Mouse (Mus musculus) neural tube, embryonic 12.5 days (tissue): ENCODE measurements around the gene Txndc2. TPM values are rescaled to one million over a fixed set of nuclear protein-coding genes. Genes with fewer than 3 reads are reported as not detected.
A peak's percentile ranks its signal among the peaks of the same experiment; 100 is the strongest.

ENCODE experiments used
- ATAC-seq: fragments of 200-750 bp; cut with Nextera tagmentation; 2 replicates; pipeline ENCODE4 v1.8.0; 2017; ENCODE audit warnings: low read depth, mild to moderate bottlenecking, moderate TSS enrichment, moderate library complexity; ENCODE audit not compliant: low FRiP score
- H3K27ac ChIP-seq: fragments of 300-500 bp; sonication (generic); 2 replicates; pipeline ENCODE4 v1.5.1; 2016
- H3K27me3 ChIP-seq: fragments of 300-500 bp; sonication (generic); replicated peaks from 2 replicates; pipeline ENCODE4 v1.6.1; 2016; ENCODE audit warnings: mild to moderate bottlenecking
- H3K36me3 ChIP-seq: fragments of 300-500 bp; sonication (generic); 2 replicates; pipeline ENCODE4 v1.6.1; 2016; ENCODE audit warnings: mild to moderate bottlenecking
- H3K4me1 ChIP-seq: fragments of 300-500 bp; sonication (generic); 2 replicates; pipeline ENCODE4 v1.6.1; 2016
- H3K4me2 ChIP-seq: fragments of 300-500 bp; sonication (generic); replicated peaks from 2 replicates; pipeline ENCODE4 v1.6.1; 2016; ENCODE audit warnings: mild to moderate bottlenecking
- H3K4me3 ChIP-seq: fragments of 300-500 bp; sonication (generic); 2 replicates; pipeline ENCODE4 v1.5.1; 2016
- H3K9ac ChIP-seq: fragments of 300-500 bp; sonication (generic); 2 replicates; pipeline ENCODE4 v1.6.1; 2016; ENCODE audit warnings: mild to moderate bottlenecking
- H3K9me3 ChIP-seq: fragments of 300-500 bp; sonication (generic); 2 replicates; pipeline ENCODE4 v1.6.1; 2016; ENCODE audit warnings: mild to moderate bottlenecking
- WGBS: fragments of 180-500 bp; shearing (Covaris S2); methylation state at CpG from one replicate; pipeline ENCODE4 v1.1.7; 2016; 5-methylcytosine and 5-hydroxymethylcytosine counted together
- polyA plus RNA-seq: library from polyadenylated mRNA; unstranded; fragments of >200 nt; fragmentation: Nextera tagmentation; extraction: Ambion mirVana; gene quantifications from 2 replicates; pipeline ENCODE4 v1.2.1, GENCODE M21; 2016

Gene Txndc2
- polyA plus RNA-seq, 1 experiment from 2014 or later: 0.30 TPM

DNA sequence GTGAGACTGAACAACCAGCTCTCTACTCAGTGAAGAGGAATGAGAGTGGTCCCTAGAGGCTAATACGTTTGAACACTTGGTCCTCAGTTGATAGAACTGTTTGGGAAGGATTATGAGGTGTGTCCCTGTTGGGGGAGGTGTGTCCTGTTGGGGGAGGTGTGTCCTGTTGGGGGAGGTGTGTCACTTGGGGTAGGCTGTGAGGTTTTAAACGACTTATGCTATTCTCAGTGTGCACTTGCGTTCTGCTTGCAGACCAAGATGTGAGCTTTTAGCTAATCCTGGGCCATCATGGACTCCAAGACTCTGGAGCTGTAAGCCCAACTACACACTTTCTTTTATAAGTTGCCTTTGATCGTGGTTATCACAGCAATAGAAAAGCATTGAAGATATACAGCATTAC lies 27.1 kb upstream of the Txndc2 start:
- H3K4me3 ChIP-seq: no peak overlapping the region
- no peak overlapping the region for H3K27ac ChIP-seq
- H3K9me3 ChIP-seq: no peaks in the 10 kb centered on the region
- no peak for ATAC-seq
- no peaks in the 10 kb centered on the region for H3K27me3 ChIP-seq
- H3K4me2 ChIP-seq: no peak overlapping the region
- no peak overlapping the region for H3K9ac ChIP-seq
- H3K36me3 ChIP-seq: peaks cover 10% of the 10 kb centered on the region; the same call in 1 of the 2 replicates
- WGBS: 89% methylated on average over 4 of the region's 4 CpGs
- no peaks in the 10 kb centered on the region for H3K4me1 ChIP-seq

DNA sequence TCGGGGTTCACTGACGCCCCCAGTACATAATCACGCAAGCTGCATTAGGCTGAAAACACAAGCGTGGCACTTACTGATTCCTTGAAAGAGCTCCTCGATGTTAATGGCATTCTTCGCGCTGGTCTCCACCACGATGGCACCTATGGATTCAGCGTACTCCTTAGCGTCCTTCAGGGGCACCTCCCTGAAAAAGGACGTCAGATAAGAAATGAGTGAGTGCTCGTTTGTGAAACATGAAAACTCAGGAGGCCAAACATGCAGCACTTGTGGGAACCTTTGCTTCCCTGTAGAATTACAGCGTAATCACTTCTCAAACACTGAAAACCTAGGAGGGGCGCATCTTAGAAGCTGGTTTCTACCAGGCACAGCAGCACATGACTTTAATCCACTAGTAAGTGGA lies 25.8 kb upstream of the Txndc2 start:
- 92% methylated on average over 14 of the region's 14 CpGs for WGBS
- no peak for ATAC-seq

DNA sequence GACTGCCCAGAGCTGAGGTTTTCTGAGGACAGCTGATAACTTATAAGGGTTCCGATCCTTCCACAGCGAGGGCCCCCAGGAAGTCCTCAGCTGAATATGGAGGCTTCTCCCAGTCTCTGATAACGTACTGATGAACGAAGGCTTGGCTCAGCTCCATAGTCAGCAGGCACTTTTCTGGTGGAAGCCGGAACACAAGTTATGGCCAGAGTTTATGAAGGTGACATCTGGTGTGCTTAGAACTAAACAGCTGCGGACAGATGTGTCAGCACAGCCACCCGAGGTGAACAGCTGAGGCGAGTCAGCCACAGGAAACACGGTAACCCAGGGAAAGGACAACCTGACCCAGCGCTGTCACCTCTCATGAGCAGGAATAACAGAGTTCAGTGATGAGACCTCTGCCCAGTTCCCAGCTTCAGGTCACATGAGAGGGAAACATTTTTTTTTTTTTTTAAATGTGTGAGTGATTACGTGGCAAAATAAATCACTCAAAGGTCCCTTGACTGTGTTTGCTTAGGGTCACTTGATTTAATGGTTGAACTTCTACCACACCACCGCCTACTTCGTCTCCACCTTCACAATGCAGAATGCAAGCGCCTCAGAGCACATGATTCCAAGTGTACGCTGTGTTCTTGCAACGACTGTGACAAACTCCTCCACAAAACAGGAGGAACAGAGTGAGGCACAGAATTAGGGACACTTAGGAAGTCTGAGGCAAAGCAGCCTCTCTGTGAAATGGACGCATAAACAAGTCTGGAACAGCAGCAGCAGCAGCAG lies 24.6 kb upstream of the Txndc2 start:
- Histone ChIP-seq H3K27ac (no peak overlapping the region), H3K9ac (no peak overlapping the region), H3K27me3 (no peaks in the 10 kb centered on the region), H3K4me1 (no peaks in the 10 kb centered on the region; the same call in 1 of the 2 replicates), H3K9me3 (no peaks in the 10 kb centered on the region), H3K4me3 (no peak overlapping the region), H3K4me2 (no peak overlapping the region), H3K36me3 (peaks cover 10% of the 10 kb centered on the region; the same call in 1 of the 2 replicates)
- ATAC-seq: no peak
- 77% methylated on average over 17 of the region's 17 CpGs for WGBS

More for the DNA sequence above, 25.8 kb upstream of the Txndc2 start:
- Histone ChIP-seq H3K4me3 (no peak overlapping the region), H3K9ac (no peak overlapping the region), H3K4me1 (no peaks in the 10 kb centered on the region; the same call in 1 of the 2 replicates), H3K4me2 (no peak overlapping the region), H3K27ac (no peak overlapping the region), H3K36me3 (peaks cover 10% of the 10 kb centered on the region; the same call in 1 of the 2 replicates), H3K9me3 (no peaks in the 10 kb centered on the region), H3K27me3 (no peaks in the 10 kb centered on the region)

DNA sequence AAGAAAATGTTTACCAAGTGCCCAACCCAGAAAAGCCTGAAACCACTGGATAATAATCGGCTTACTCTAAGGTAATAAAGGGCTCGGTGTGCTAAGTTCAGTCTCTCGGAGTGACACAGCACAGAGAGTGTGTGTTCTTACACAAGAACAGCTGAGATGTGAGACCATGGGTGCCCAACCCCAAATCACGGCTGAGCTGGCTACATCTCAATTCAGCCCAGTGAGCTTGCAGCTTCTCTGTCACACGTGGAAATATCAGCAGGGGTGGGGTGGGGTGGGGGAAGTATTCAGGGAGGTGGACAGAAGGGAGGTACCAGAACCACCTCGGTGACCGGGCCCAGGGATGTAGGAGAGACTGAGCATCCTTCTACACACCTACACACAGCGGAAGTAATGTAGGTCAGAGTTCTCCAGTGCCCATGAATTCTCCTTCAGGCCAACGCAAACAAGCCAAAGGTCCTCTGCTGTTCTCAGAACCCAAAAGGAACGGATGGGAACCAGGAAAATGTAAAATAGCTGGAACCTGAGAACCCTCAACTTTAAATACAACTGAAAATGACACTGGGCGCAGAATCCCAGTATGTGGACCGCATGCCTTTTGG lies 23.9 kb upstream of the Txndc2 start:
- WGBS: 93% methylated on average over 12 of the region's 12 CpGs
- no peaks in the 10 kb centered on the region for H3K9me3 ChIP-seq
- ATAC-seq: no peak
- H3K9ac ChIP-seq: no peak overlapping the region
- no peak overlapping the region for H3K4me2 ChIP-seq
- H3K27ac ChIP-seq: no peak overlapping the region
- no peaks in the 10 kb centered on the region for H3K27me3 ChIP-seq
- no peak overlapping the region for H3K4me3 ChIP-seq
- no peaks in the 10 kb centered on the region; the same call in 1 of the 2 replicates for H3K4me1 ChIP-seq
- H3K36me3 ChIP-seq: peaks cover 10% of the 10 kb centered on the region; the same call in 1 of the 2 replicates

- H3K4me3 ChIP-seq: no peak overlapping the region
- H3K4me1 ChIP-seq: no peaks in the 10 kb centered on the region; the same call in 1 of the 2 replicates
- no peak overlapping the region for H3K4me2 ChIP-seq
- no peak overlapping the region for H3K27ac ChIP-seq
- 78% methylated on average over 14 of the region's 14 CpGs for WGBS
- H3K27me3 ChIP-seq: no peaks in the 10 kb centered on the region
- H3K9me3 ChIP-seq: no peaks in the 10 kb centered on the region
- peaks cover 10% of the 10 kb centered on the region; the same call in 1 of the 2 replicates for H3K36me3 ChIP-seq
- no peak for ATAC-seq
- H3K9ac ChIP-seq: no peak overlapping the region
Observed at GRCm38 (mm10) chr17:65663329-65664078, 21.5 kb upstream of the Txndc2 start.

GRCm38 (mm10) chr17:65662662-65663061 lies 20.7 kb upstream of the Txndc2 start:
- 85% methylated on average over 3 of the region's 3 CpGs for WGBS
- no peaks in the 10 kb centered on the region for H3K9me3 ChIP-seq
- peaks cover 10% of the 10 kb centered on the region; the same call in 1 of the 2 replicates for H3K36me3 ChIP-seq
- H3K4me1 ChIP-seq: no peaks in the 10 kb centered on the region; the same call in 1 of the 2 replicates
- H3K4me2 ChIP-seq: no peak overlapping the region
- no peak overlapping the region for H3K27ac ChIP-seq
- H3K9ac ChIP-seq: no peak overlapping the region
- no peak for ATAC-seq
- no peaks in the 10 kb centered on the region for H3K27me3 ChIP-seq
- no peak overlapping the region for H3K4me3 ChIP-seq

GRCm38 (mm10) chr17:65658416-65658815 lies 16.4 kb upstream of the Txndc2 start:
- ATAC-seq: no peak
- Histone ChIP-seq H3K27me3 (no peaks in the 10 kb centered on the region), H3K4me2 (no peak overlapping the region), H3K4me1 (no peaks in the 10 kb centered on the region), H3K9me3 (no peaks in the 10 kb centered on the region), H3K27ac (no peak overlapping the region), H3K9ac (no peak overlapping the region), H3K4me3 (no peak overlapping the region), H3K36me3 (no peaks in the 10 kb centered on the region)
- 89% methylated on average over 2 of the region's 2 CpGs for WGBS

DNA sequence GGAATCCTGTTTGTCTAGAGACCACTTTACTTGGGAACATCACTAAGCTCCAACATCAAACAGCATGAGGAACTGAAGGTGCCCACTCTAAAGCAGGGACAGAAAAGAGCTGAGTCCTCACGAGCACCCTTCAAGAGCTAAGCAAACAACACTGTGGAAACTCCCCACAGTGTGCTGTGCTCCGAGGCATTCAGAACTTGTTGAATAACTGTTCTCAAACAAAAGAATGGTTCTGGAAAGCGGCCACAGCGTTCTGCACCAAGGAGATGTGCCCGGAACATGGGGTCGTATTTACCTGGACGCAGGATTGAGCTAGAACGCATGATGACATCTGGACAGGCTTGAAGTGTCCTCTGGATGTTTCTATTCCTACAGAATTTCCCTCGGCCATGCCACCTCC lies 16.0 kb upstream of the Txndc2 start:
- Histone ChIP-seq H3K27ac (no peak overlapping the region), H3K36me3 (no peaks in the 10 kb centered on the region), H3K27me3 (no peaks in the 10 kb centered on the region), H3K4me3 (no peak overlapping the region), H3K4me1 (no peaks in the 10 kb centered on the region), H3K9me3 (no peaks in the 10 kb centered on the region), H3K4me2 (no peak overlapping the region), H3K9ac (no peak overlapping the region)
- WGBS: 91% methylated on average over 9 of the region's 9 CpGs
- no peak for ATAC-seq

- Histone ChIP-seq H3K36me3 (peaks cover 6% of the 10 kb centered on the region; the same call in 1 of the 2 replicates), H3K27me3 (no peaks in the 10 kb centered on the region), H3K4me2 (no peak overlapping the region), H3K27ac (no peak overlapping the region), H3K9ac (no peak overlapping the region), H3K4me3 (no peak overlapping the region), H3K4me1 (no peaks in the 10 kb centered on the region), H3K9me3 (no peaks in the 10 kb centered on the region)
- no peak for ATAC-seq
- WGBS: 95% methylated on average over 6 of the region's 6 CpGs
Observed at GRCm38 (mm10) chr17:65656731-65657130, 14.8 kb upstream of the Txndc2 start.

GRCm38 (mm10) chr17:65656076-65656475 lies 14.1 kb upstream of the Txndc2 start:
- ATAC-seq: no peak
- peaks cover 6% of the 10 kb centered on the region; the same call in 1 of the 2 replicates for H3K36me3 ChIP-seq
- H3K27me3 ChIP-seq: no peaks in the 10 kb centered on the region
- no peak overlapping the region for H3K27ac ChIP-seq
- 91% methylated on average over 8 of the region's 8 CpGs for WGBS
- H3K4me1 ChIP-seq: no peaks in the 10 kb centered on the region
- H3K9me3 ChIP-seq: no peaks in the 10 kb centered on the region
- H3K4me3 ChIP-seq: no peak overlapping the region
- no peak overlapping the region for H3K9ac ChIP-seq
- H3K4me2 ChIP-seq: no peak overlapping the region

DNA sequence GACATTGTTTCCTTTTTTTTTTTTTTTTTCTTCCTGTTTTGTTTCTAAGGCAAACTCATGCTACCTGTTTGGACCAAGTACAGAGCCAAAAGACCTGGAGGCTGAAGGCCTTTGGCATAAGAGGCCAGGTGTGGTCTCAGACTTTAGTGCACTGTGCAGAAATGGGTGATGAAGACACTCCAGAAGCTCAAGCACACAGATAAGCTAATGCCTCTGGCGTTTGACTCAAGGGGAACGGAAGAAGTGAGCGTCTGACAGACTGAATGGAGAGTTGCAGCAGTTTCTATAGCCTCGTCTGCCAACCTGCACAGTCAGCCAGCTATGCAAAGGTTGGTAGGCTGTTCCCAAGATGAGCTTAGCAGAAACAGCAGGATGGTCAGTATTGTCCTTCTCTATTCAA lies 13.6 kb upstream of the Txndc2 start:
- Histone ChIP-seq H3K9ac (no peak overlapping the region), H3K36me3 (peaks cover 6% of the 10 kb centered on the region; the same call in 1 of the 2 replicates), H3K4me2 (no peak overlapping the region), H3K4me1 (no peaks in the 10 kb centered on the region), H3K9me3 (no peaks in the 10 kb centered on the region), H3K4me3 (no peak overlapping the region), H3K27ac (no peak overlapping the region), H3K27me3 (no peaks in the 10 kb centered on the region)
- no peak for ATAC-seq
- WGBS: 91% methylated on average over 4 of the region's 4 CpGs

GRCm38 (mm10) chr17:65650598-65650997 lies 8.6 kb upstream of the Txndc2 start:
- no peak overlapping the region for H3K4me2 ChIP-seq
- H3K36me3 ChIP-seq: peaks cover 6% of the 10 kb centered on the region; the same call in 1 of the 2 replicates
- H3K27ac ChIP-seq: no peak overlapping the region
- H3K9me3 ChIP-seq: no peaks in the 10 kb centered on the region
- no peaks in the 10 kb centered on the region for H3K27me3 ChIP-seq
- peak; percentile 21; the same call in 1 of the 2 replicates for ATAC-seq
- no peaks in the 10 kb centered on the region for H3K4me1 ChIP-seq
- no peak overlapping the region for H3K9ac ChIP-seq
- no peak overlapping the region for H3K4me3 ChIP-seq
- WGBS: 92% methylated on average over 6 of the region's 6 CpGs
